Mouse (Mus musculus) liver, embryonic 11.5 days (tissue): ENCODE measurements around the gene Slc25a14. TPM values are rescaled to one million over a fixed set of nuclear protein-coding genes. Genes with fewer than 3 reads are reported as not detected.

Source experiments
- ATAC-seq: fragments of 200-750 bp; cut with Nextera tagmentation; replicated peaks from 2 replicates; pipeline ENCODE4 v1.8.0; 2017; ENCODE audit warnings: moderate number of reproducible peaks, mild to moderate bottlenecking, moderate TSS enrichment, moderate library complexity; ENCODE audit not compliant: low FRiP score
- DNase-seq: peaks from one replicate; pipeline ENCODE4 v3.0.0-alpha.2; 2017; ENCODE audit warnings: low spot score
- H3K27ac ChIP-seq: fragments of 300-500 bp; sonication (generic); 2 replicates; pipeline ENCODE4 v1.5.1; 2014; ENCODE audit warnings: mild to moderate bottlenecking, low read depth, low read length, control low read depth
- H3K27me3 ChIP-seq: fragments of 300-500 bp; sonication (generic); replicated peaks from 2 replicates; pipeline ENCODE4 v1.6.1; 2014; ENCODE audit warnings: low read length, mixed read lengths; ENCODE audit not compliant: control insufficient read depth, insufficient read depth
- H3K36me3 ChIP-seq: fragments of 300-500 bp; sonication (generic); 2 replicates; pipeline ENCODE4 v1.6.1; 2014; ENCODE audit warnings: mild to moderate bottlenecking, low read length, moderate library complexity, mixed read lengths; ENCODE audit not compliant: control insufficient read depth, insufficient read depth
- H3K4me1 ChIP-seq: fragments of 300-500 bp; sonication (generic); replicated peaks from 2 replicates; pipeline ENCODE4 v1.6.1; 2014; ENCODE audit warnings: low read length, mixed read lengths; ENCODE audit not compliant: control insufficient read depth, insufficient read depth
- H3K4me2 ChIP-seq: fragments of 300-500 bp; sonication (generic); 2 replicates; pipeline ENCODE4 v1.6.1; 2014; ENCODE audit warnings: mild to moderate bottlenecking, control low read depth, moderate library complexity
- H3K4me3 ChIP-seq: fragments of 300-500 bp; sonication (generic); 2 replicates; pipeline ENCODE4 v1.5.1; 2014; ENCODE audit warnings: low read depth, low read length, control low read depth
- H3K9ac ChIP-seq: fragments of 300-500 bp; sonication (generic); 2 replicates; pipeline ENCODE4 v1.6.1; 2014; ENCODE audit warnings: low read depth, low read length, control low read depth
- H3K9me3 ChIP-seq: fragments of 300-500 bp; sonication (generic); 2 replicates; pipeline ENCODE4 v1.6.1; 2016; ENCODE audit warnings: low read length, inconsistent platforms, mixed read lengths; ENCODE audit not compliant: control insufficient read depth
- WGBS: fragments of 180-500 bp; shearing (Covaris S2); extraction: QIAGEN DNeasy Blood & Tissue Kit; methylation state at CpG from one replicate; pipeline ENCODE4 v1.1.7; 2014; 5-methylcytosine and 5-hydroxymethylcytosine counted together
- polyA plus RNA-seq: library from polyadenylated mRNA; unstranded; fragments of >200 nt; fragmentation: Nextera tagmentation; extraction: Ambion mirVana; gene quantifications from 2 replicates; pipeline ENCODE4 v1.2.1, GENCODE M21; 2014

Slc25a14 gene
- polyA plus RNA-seq = 10.6 and 11.4 TPM in 2 replicates

DNA sequence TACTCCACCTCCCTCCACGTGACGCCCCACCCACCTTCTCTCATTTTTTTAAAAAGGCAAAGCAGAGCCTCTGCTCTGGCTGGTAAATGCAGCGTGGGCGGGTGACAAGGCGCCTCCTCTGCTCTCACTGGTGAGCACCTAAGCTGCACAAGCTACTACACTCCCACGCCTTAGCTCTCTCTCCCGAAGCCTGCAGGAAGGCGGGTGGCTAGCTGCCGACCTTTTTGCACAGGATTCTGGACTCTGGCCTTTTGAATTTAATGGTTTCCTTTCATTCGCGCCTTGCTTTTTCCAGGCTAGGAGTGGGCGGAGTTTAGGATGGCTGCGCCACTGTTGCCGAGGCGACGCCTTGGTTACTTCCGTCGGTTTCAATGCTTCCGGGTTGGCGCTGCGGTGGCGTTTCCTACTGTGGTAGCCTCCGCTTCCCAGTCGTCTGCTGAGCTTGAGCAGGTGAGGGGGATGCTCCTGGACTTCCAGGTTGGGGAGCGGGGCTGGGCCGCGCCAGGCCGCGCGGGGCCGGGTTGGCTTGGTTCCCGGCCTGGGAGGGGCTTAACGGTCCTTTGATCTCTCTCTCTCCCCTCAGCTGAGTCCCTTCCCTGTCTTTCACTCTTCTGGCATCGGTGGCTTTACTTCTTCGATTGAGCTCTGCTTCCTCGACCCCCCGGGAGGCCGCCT lies at the start of gene Slc25a14:
Slc25a14 (plus strand) TSS at position 35 of the 675 bp plus-strand sequence.
- Histone ChIP-seq H3K4me3 (peak within 1 kb of the TSS; percentile 67), H3K9me3 (no peaks in the 10 kb centered on the region), H3K9ac (peak within 1 kb of the TSS; percentile 67), H3K27ac (peak within 1 kb of the TSS; percentile 66), H3K4me1 (no peaks in the 10 kb centered on the region), H3K27me3 (no peaks in the 10 kb centered on the region), H3K4me2 (peak within 1 kb of the TSS; percentile 68), H3K36me3 (no peaks in the 10 kb centered on the region)
- peak; percentile 75 for DNase-seq
- ATAC-seq = peak; percentile 91
- 12% methylated on average over 38 of the region's 38 CpGs for WGBS

DNA sequence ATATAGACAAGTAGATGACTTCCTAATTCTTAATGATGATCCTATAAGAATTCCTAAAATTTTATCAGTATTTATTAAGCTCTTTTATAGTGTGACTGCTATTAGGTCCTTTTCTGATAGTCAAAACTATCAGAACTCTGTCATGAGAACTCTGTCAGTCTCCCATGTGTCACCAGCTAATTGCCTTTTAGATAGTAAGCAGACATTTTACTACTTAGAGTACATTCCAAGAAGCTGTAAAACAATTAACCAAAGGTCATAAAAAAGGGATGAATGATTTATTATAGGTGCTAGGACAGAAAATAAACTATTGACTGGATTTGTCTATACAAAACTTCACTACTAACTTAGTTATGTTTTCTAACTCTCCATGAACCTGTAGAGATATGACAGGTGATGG lies 39.9 kb upstream of the Slc25a14 start:
- H3K27ac ChIP-seq = no peak overlapping the region
- no peak overlapping the region for H3K4me3 ChIP-seq
- H3K4me2 ChIP-seq = no peak overlapping the region
- H3K9me3 ChIP-seq = no peaks in the 10 kb centered on the region
- peaks cover 9% of the 10 kb centered on the region; the same call in 1 of the 2 replicates for H3K36me3 ChIP-seq
- H3K9ac ChIP-seq = no peak overlapping the region
- no peak for DNase-seq
- ATAC-seq = no peak
- no peaks in the 10 kb centered on the region for H3K27me3 ChIP-seq
- no peaks in the 10 kb centered on the region for H3K4me1 ChIP-seq

DNA sequence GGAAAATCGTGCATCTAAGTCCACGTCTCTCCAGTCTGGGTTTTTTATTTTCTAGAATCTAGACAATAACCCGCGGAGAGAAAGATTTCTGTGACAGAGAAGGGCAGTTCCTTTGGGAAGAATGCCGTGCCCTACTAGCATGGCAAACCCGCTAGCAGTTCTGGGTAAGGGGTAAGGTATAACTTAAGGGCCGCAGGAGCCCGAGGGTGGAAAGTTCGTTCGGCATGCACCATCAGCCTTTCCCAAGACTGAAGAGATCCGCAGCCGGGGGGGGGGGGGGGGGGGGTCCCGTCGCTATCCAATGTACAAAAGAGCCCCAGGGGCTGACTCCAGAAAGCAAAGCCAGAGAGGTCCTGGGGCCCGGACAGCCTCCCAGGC lies 29.5 kb upstream of the Slc25a14 start:
- WGBS = 15% methylated on average over 12 of the region's 15 CpGs
- DNase-seq (peak; percentile 33), ATAC-seq (peak; percentile 44; the same call in 1 of the 2 replicates)
- H3K4me2 ChIP-seq = peak overlapping the region; percentile 61
- H3K4me3 ChIP-seq = peak overlapping the region; percentile 71
- H3K9me3 ChIP-seq = no peaks in the 10 kb centered on the region
- no peaks in the 10 kb centered on the region for H3K27me3 ChIP-seq
- peak overlapping the region; percentile 77 for H3K9ac ChIP-seq
- no peaks in the 10 kb centered on the region for H3K4me1 ChIP-seq
- H3K27ac ChIP-seq = peak overlapping the region; percentile 48
- H3K36me3 ChIP-seq = peaks cover 2% of the 10 kb centered on the region; the same call in 1 of the 2 replicates

DNA sequence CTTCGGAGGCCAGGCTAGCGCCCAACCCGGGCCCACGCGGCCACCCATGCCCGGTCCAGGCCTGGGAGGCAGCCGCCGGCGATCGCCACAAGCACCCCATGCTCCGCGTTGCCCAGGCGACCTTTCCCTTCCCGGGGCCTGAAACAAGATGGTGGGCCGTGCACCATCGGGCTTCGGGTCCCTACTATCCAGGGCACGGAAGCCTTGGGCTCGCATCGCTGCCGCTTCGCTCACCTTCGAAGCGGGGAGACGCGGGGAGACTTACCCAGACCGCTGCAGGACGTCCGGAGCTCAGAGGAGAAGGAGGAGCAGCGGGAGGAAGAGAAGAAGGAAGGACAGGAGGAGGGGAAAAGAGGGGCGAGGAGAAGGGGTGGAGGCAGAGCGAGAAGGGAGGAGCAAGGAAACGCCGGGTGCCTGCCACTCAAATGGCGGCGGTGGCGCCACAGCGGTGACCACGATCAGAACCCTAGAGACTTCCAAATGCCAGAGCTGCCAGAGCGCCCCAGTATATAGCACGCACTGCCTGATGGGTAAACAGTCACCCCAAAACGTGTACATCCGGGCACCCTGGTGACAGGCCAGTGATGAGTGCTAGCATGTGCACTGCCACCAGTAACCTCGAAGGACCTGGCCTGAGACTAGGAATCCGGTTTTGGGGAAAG lies 29.0 kb upstream of the Slc25a14 start, which contains the start of gene Zfp280c:
Zfp280c (minus strand) TSS at position 406 of the 662 bp plus-strand sequence.
- peaks cover 2% of the 10 kb centered on the region; the same call in 1 of the 2 replicates for H3K36me3 ChIP-seq
- peak within 1 kb of the TSS; percentile 61 for H3K4me2 ChIP-seq
- ATAC-seq (peak; percentile 88), DNase-seq (peak; percentile 69)
- H3K27ac ChIP-seq = peak within 1 kb of the TSS; percentile 48
- peak within 1 kb of the TSS; percentile 71 for H3K4me3 ChIP-seq
- no peaks in the 10 kb centered on the region for H3K27me3 ChIP-seq
- H3K9me3 ChIP-seq = no peaks in the 10 kb centered on the region
- H3K9ac ChIP-seq = peak within 1 kb of the TSS; percentile 77
- H3K4me1 ChIP-seq = no peaks in the 10 kb centered on the region
- WGBS = 8% methylated on average over 45 of the region's 45 CpGs

DNA sequence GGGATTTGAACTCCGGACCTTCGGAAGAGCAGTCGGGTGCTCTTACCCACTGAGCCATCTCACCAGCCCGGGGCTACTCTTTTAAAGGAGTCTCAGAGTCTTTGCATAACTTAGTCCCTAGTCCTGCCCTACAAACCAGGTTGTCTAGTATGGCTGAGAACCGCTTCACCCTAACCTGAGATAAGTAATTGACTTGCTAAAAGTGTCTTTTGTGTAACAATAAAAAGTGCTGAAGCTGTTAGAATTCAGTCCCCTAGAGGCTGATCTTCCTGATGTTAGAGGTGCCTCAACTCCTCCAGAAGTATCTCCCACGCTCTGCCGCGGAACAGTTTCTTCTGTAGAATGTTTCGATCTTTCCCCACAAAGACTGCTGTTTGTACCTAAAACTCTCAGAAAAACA lies 27.2 kb upstream of the Slc25a14 start:
- WGBS = 87% methylated on average over 9 of the region's 9 CpGs
- no peak for ATAC-seq
- Histone ChIP-seq H3K4me2 (no peak overlapping the region), H3K4me3 (no peak overlapping the region), H3K9ac (no peak overlapping the region), H3K27ac (no peak overlapping the region), H3K9me3 (no peaks in the 10 kb centered on the region), H3K27me3 (no peaks in the 10 kb centered on the region), H3K36me3 (no peaks in the 10 kb centered on the region; the same call in 1 of the 2 replicates), H3K4me1 (no peaks in the 10 kb centered on the region)
- DNase-seq = no peak

DNA sequence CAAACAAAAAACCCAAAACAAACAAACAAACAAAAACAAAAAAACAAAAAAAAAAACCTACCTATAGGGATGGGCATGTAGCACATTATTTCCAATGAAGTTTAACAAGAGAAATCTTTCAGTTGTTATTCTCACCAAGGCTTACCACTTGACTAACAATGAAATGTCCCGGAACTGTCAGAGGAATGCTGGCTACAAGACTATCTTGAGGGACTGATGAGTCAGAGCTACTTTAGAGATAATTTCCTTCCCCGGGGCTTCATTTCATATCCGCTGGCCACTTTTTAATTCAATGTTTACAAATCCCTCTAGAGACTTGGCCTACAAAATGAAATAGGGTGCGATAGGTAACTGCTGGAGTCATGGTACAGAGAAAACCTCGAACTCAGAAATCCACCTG lies 26.3 kb upstream of the Slc25a14 start:
- no peak overlapping the region for H3K27ac ChIP-seq
- no peaks in the 10 kb centered on the region for H3K36me3 ChIP-seq
- no peak overlapping the region for H3K4me2 ChIP-seq
- ATAC-seq = no peak
- no peaks in the 10 kb centered on the region for H3K27me3 ChIP-seq
- H3K9ac ChIP-seq = no peak overlapping the region
- no peak overlapping the region for H3K4me3 ChIP-seq
- 73% methylated on average over 5 of the region's 5 CpGs for WGBS
- no peaks in the 10 kb centered on the region for H3K4me1 ChIP-seq
- DNase-seq = no peak
- H3K9me3 ChIP-seq = no peaks in the 10 kb centered on the region

DNA sequence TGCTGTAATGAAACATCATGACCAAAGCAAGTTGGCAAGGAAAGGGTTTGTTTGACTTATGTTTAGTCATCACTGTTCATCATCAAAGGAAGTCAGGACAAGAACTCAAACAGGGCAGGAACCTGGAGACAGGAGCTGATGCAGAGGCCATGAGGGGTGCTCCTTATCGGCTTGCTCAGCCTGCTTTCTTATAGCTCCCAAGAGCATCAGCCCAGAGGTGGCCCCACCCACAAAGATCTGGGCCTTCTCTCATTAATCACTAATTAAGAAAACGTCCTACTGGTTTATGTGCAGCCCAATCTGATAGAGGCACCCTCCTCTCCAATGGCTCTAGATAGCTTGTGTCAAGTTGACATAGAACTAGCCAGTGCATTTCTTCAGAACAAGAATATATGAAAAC lies 18.3 kb upstream of the Slc25a14 start:
- no peak overlapping the region for H3K4me3 ChIP-seq
- H3K36me3 ChIP-seq = no peaks in the 10 kb centered on the region
- no peak overlapping the region for H3K4me2 ChIP-seq
- no peaks in the 10 kb centered on the region for H3K27me3 ChIP-seq
- DNase-seq (no peak), ATAC-seq (no peak)
- H3K4me1 ChIP-seq = no peaks in the 10 kb centered on the region
- no peak overlapping the region for H3K9ac ChIP-seq
- no peaks in the 10 kb centered on the region for H3K9me3 ChIP-seq
- no peak overlapping the region for H3K27ac ChIP-seq
- 40% methylated on average over 2 of the region's 2 CpGs for WGBS

DNA sequence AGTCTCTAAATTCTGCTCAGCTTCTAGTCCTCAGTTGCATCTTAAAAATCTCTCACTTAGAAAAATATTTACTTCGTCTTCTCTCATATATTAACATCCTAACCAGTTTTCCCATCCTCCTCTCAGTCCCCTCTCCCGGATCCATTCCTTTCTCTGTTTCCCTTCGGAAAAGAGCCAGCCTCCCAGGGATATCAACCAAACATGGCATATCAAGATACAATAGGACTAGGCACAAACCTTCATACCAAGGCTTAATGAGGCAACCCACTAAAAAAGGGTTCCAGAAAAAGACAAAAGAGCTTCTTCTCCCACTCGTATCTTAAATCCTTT lies 199 bp upstream of the Slc25a14 start:
- Histone ChIP-seq H3K4me1 (no peaks in the 10 kb centered on the region), H3K27ac (peak overlapping the region; percentile 66), H3K27me3 (no peaks in the 10 kb centered on the region), H3K4me3 (peak overlapping the region; percentile 67), H3K36me3 (no peaks in the 10 kb centered on the region), H3K9me3 (no peaks in the 10 kb centered on the region), H3K9ac (peak overlapping the region; percentile 67; the same call in 1 of the 2 replicates), H3K4me2 (peak overlapping the region; percentile 68)
- DNase-seq (no peak), ATAC-seq (no peak)
- WGBS = 25% methylated on average over 4 of the region's 4 CpGs

DNA sequence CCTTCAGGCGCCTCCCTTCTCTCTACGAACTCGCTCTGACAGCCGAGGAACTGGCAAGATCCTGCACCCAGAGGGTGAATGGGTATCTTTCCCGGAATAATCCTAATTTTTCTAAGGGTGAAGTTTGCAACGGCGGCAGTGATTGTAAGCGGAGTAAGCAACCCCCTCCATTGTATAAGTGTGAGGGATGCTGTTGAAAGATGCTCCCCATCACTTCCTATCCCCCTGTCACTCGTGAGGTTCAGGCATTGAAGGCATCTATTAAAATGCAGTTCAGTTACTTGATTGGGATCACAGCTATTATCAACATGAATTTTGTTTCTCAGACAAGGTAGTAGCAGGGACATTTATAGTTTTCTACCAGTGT lies 824 bp downstream of the Slc25a14 start:
- no peak for DNase-seq
- Histone ChIP-seq H3K9me3 (no peaks in the 10 kb centered on the region), H3K36me3 (no peaks in the 10 kb centered on the region), H3K4me3 (peak overlapping the region; percentile 67), H3K4me1 (no peaks in the 10 kb centered on the region), H3K27me3 (no peaks in the 10 kb centered on the region), H3K9ac (peak overlapping the region; percentile 67), H3K4me2 (peak overlapping the region; percentile 68), H3K27ac (no peak overlapping the region)
- WGBS = 21% methylated on average over 9 of the region's 9 CpGs
- ATAC-seq = no peak
